Comparison of ENCODE assay signal across 8 mouse cellular contexts in genomic region chr8:104341106-104341561, GRCm38 (mm10). TPM values are rescaled to one million over a fixed set of nuclear protein-coding genes. Genes with fewer than 3 reads are reported as not detected.
DNase-seq lines count a peak whose midpoint lies in the region; ATAC-seq and TF ChIP-seq lines count a peak whose summit lies in the region.

No protein-coding gene starts in this region.

- peak overlapping the region; percentile 68 for H3K4me3 ChIP-seq in layer of hippocampus, adult 2 months

- peak; percentile 13 for ATAC-seq in CD4-positive, CD25-positive, alpha-beta regulatory T cell, adult 4 months

- DNase-seq in ZHBTc4 (ENCODE audit: low read depth, low spot score), result peak; percentile 88
- DNase-seq in fibroblast of lung, adult 2 months (ENCODE audit: low read depth), result peak; percentile 67
- DNase-seq in heart, postnatal 14 days, result peak; percentile 81 to 84
- no peak for DNase-seq in layer of hippocampus, adult 2 months (ENCODE audit: low spot score in 2 of 2)
- peak; percentile 79 for DNase-seq in lung, postnatal 25 days (ENCODE audit: low spot score)
- peak; percentile 71 for DNase-seq in retina, embryonic 14.5 days (ENCODE audit: low spot score)
- no peak for DNase-seq in frontal cortex, postnatal 25 days (ENCODE audit: low spot score in 2 of 2)

- TF ChIP-seq CTCF in layer of hippocampus, adult 2 months (conservative IDR thresholded peaks at IDR 0.05), result no peak

- peak overlapping the region; percentile 82 for H3K27ac ChIP-seq in layer of hippocampus, adult 2 months

- intact Hi-C loops in heart, postnatal 14 days (cut with DNase I), result loop anchor here (2.0 to 5.0 kb wide), 3 partner anchors 90 to 194 kb away; partner anchors contain the start of genes Car7, Cklf and Nae1

RNA-seq across cellular contexts. Expression of gene Cmtm3, which starts 1.9 kb away (rescaled TPM):
- 10 to 100 TPM; 17.4 to 22.8 TPM for polyA plus RNA-seq in CD4-positive, CD25-positive, alpha-beta regulatory T cell, adult 4 months (2017; shearing (Covaris generic))
- 10 to 100 TPM; 31.4 to 31.5 TPM for total RNA-seq in heart, postnatal 14 days (2021)
- 10 to 100 TPM; 12.2 to 15.1 TPM for total RNA-seq in layer of hippocampus, adult 2 months (2021)

RNA-seq across cellular contexts. Expression of gene Cmtm2b, which starts 19.1 kb away (rescaled TPM):
- polyA plus RNA-seq in CD4-positive, CD25-positive, alpha-beta regulatory T cell, adult 4 months (2017; shearing (Covaris generic)), result not detected
- total RNA-seq in heart, postnatal 14 days (2021), result not detected
- not detected for total RNA-seq in layer of hippocampus, adult 2 months (2021)

RNA-seq across cellular contexts. Expression of gene Gm11020, which starts 19.8 kb away (rescaled TPM):
- polyA plus RNA-seq in CD4-positive, CD25-positive, alpha-beta regulatory T cell, adult 4 months (2017; shearing (Covaris generic)), result not detected
- total RNA-seq in heart, postnatal 14 days (2021), result not detected
- not detected for total RNA-seq in layer of hippocampus, adult 2 months (2021)

RNA-seq across cellular contexts. Expression of gene Cmtm1, which starts 31.2 kb away (rescaled TPM):
- polyA plus RNA-seq in CD4-positive, CD25-positive, alpha-beta regulatory T cell, adult 4 months (2017; shearing (Covaris generic)), result not detected
- total RNA-seq in heart, postnatal 14 days (2021), result not detected
- not detected for total RNA-seq in layer of hippocampus, adult 2 months (2021)

RNA-seq across cellular contexts. Expression of gene Gm45711, which starts 31.3 kb away (rescaled TPM):
- not detected for polyA plus RNA-seq in CD4-positive, CD25-positive, alpha-beta regulatory T cell, adult 4 months (2017; shearing (Covaris generic))
- not detected for total RNA-seq in heart, postnatal 14 days (2021)
- not detected for total RNA-seq in layer of hippocampus, adult 2 months (2021)

Comparison
In these comparisons a context has a peak if more than half of its experiments do, and no peak if none do; other contexts are left out.
1. DNase-seq: peak in ZHBTc4 (single experiment), fibroblast of lung, adult 2 months (single experiment), heart, postnatal 14 days (2 of 2), lung, postnatal 25 days (single experiment) and retina, embryonic 14.5 days (single experiment); none in layer of hippocampus, adult 2 months (0 of 2) and frontal cortex, postnatal 25 days (0 of 2).